Mouse (Mus musculus): ENCODE measurements around the gene H2-D1. TPM values are rescaled to one million over a fixed set of nuclear protein-coding genes. Genes with fewer than 3 reads are reported as not detected.
"Not testable (repeated sequence)": the region's sequence is repeated elsewhere in the genome, so short reads cannot be mapped to it uniquely, and the experiment has no call there.

Gene H2-D1
- polyA plus RNA-seq, 1 experiment from 2014 or later = 82.0 TPM

DNA sequence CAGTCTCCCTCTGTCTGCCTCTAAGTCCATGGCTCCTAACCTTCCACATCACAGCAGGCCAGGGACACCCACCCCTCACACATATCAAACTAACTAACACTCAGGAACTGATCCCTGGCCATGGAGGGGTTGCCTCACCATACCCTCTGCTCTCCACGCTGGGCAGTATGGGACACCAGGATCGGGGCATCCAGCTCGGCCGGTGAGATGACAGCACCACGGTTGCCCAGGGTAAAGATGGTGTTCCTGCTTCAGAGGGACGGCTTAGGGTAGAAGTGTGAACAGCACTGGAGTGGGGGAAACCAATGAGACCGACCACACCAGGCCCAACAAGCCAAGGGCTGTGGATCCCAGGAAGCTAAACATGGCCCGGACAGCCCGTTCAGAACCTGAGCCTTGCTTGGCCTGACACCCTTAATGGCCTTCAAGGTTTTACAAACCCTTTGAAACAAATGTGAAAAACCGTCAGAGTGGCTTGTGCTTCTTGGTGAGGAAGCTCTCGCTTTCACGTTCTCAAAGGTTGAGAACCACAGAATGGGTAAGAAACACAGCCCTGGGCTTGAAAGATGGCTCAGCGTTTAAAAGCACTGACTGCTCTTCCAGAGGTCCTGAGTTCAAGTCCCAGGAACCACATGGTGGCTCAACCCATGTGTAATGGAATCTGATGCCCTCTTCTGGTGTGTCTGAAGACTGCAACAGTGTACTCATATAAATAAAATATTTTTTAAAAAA, 16.6 kb downstream of the H2-D1 start:
- Histone ChIP-seq H3K4me2 (replicated peaks) (no peak overlapping the region), H3K9me3 (replicated peaks) (no peaks in the 10 kb centered on the region), H3K27ac (replicated peaks) (no peak overlapping the region), H3K4me3 (replicated peaks) (no peak overlapping the region), H3K4me1 (no peaks in the 10 kb centered on the region), H3K9ac (no peak overlapping the region), H3K27me3 (peaks cover 23% of the 10 kb centered on the region), H3K36me3 (no peaks in the 10 kb centered on the region)
- ATAC-seq (ENCODE audit: insufficient number of reproducible peaks, low FRiP score, low TSS enrichment, low read depth) = no peak
- 84% methylated on average over 13 of the region's 13 CpGs for WGBS

- Histone ChIP-seq H3K4me2 (replicated peaks) (no peak overlapping the region), H3K27me3 (peaks cover 19% of the 10 kb centered on the region), H3K4me1 (no peaks in the 10 kb centered on the region), H3K9ac (no peak overlapping the region), H3K36me3 (no peaks in the 10 kb centered on the region), H3K4me3 (replicated peaks) (no peak overlapping the region), H3K9me3 (replicated peaks) (no peaks in the 10 kb centered on the region), H3K27ac (replicated peaks) (no peak overlapping the region)
- 63% methylated on average over 3 of the region's 3 CpGs for WGBS
- no peak for ATAC-seq (ENCODE audit: insufficient number of reproducible peaks, low FRiP score, low TSS enrichment, low read depth)
Measured at GRCm38 (mm10) chr17:35280276-35280675, 17.7 kb downstream of the H2-D1 start.

DNA sequence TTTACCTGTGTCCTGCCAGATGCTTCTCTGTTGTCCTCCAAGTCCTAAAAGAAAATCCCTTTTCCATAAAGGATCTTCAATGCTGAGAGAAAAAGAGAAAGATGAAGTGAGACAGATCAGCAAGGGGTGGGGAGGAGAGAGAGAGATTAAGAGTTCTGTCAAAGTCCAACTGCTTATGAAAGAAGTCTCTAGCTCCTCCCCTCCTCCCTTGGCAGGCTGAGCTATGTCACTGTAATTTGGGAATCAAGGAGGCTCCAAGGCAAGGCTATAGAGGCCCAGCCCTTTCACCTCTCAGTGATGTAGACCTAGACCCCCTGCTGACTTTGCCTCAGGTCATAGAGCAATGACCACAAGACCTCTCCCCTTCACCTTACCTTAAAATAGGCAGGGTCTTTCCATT, 22.9 kb downstream of the H2-D1 start:
- no peaks in the 10 kb centered on the region for H3K4me1 ChIP-seq
- H3K4me3 ChIP-seq (replicated peaks) = no peak overlapping the region
- H3K27ac ChIP-seq (replicated peaks) = no peak overlapping the region
- no peak overlapping the region for H3K9ac ChIP-seq
- H3K4me2 ChIP-seq (replicated peaks) = no peak overlapping the region
- ATAC-seq (ENCODE audit: insufficient number of reproducible peaks, low FRiP score, low TSS enrichment, low read depth) = no peak
- peaks cover 3% of the 10 kb centered on the region; the same call in 1 of the 2 replicates for H3K27me3 ChIP-seq
- H3K9me3 ChIP-seq (replicated peaks) = no peaks in the 10 kb centered on the region
- H3K36me3 ChIP-seq = no peaks in the 10 kb centered on the region

DNA sequence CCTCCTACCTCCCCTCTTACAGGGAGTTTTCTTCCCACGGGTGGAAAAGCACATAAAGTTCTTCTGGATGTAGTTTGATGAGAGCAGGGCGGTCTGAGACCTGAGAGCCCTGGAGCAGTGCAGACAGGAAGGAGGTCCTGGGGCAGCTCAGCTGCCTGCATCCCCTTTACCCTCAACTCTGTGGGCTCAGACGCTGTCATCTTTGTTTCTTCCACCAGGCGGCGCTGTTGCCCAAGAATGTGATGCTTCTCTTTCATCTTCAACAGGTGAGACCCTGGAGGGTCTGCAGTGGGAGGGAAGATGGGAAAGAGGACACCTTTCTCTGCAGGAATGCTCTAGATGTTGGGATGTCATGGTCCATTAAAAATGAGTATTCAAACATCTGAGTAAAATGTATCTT, 33.3 kb downstream of the H2-D1 start:
- ATAC-seq (ENCODE audit: insufficient number of reproducible peaks, low FRiP score, low TSS enrichment, low read depth); H3K9ac ChIP-seq; H3K4me1 ChIP-seq; H3K4me3 ChIP-seq (replicated peaks); H3K9me3 ChIP-seq (replicated peaks); H3K27ac ChIP-seq (replicated peaks); H3K4me2 ChIP-seq (replicated peaks); H3K36me3 ChIP-seq; H3K27me3 ChIP-seq: not testable (repeated sequence)
- 1% methylated on average over 5 of the region's 5 CpGs for WGBS

DNA sequence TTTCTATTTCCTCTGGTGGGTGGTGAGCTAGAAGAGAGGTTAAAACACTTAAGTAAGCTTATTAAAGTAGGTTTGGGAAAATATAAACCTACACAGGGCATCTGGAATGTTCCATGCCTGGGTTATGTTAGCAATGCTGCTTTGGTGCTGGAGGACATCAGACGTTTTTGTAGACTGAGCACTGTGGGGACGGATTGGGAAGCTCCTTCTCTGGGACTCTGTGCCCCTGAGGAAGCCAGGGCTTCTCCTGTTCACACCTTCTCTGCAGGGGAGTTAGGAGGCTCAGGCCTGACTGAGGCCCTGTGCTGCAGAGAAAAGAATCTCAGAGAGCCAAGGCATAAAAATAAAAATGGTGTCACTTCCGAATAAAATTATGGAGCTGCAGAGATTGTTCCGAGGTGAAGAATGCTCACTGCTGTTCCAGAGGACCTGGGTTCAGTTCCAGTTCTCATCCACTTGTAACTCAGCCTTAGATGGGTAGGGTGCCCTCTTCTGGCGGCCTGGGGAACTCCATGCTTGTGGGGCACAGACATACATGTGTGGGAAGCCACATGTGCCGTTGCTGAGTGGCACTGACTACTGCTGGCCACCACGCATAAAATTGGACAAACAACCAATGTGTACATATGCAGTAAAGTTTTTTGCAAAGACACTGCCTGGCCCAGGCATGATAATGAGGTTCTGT, 37.9 kb downstream of the H2-D1 start:
- not testable (repeated sequence) for H3K4me3 ChIP-seq (replicated peaks); H3K9me3 ChIP-seq (replicated peaks); ATAC-seq (ENCODE audit: insufficient number of reproducible peaks, low FRiP score, low TSS enrichment, low read depth); H3K9ac ChIP-seq; H3K27me3 ChIP-seq; H3K4me1 ChIP-seq; H3K36me3 ChIP-seq; H3K27ac ChIP-seq (replicated peaks); H3K4me2 ChIP-seq (replicated peaks)
- 83% methylated on average over 7 of the region's 7 CpGs for WGBS

GRCm38 (mm10) chr17:35301645-35302258, 39.2 kb downstream of the H2-D1 start:
- WGBS = 24% methylated on average over 13 of the region's 13 CpGs
- Histone ChIP-seq H3K9ac (no peak overlapping the region), H3K4me3 (replicated peaks) (no peak overlapping the region), H3K27ac (replicated peaks) (no peak overlapping the region), H3K4me2 (replicated peaks) (no peak overlapping the region), H3K9me3 (replicated peaks) (no peaks in the 10 kb centered on the region), H3K36me3 (no peaks in the 10 kb centered on the region), H3K27me3 (no peaks in the 10 kb centered on the region), H3K4me1 (no peaks in the 10 kb centered on the region)
- peak; percentile 47; the same call in 1 of the 2 replicates for ATAC-seq (ENCODE audit: insufficient number of reproducible peaks, low FRiP score, low TSS enrichment, low read depth)

- Histone ChIP-seq H3K27ac (replicated peaks) (no peak overlapping the region), H3K4me2 (replicated peaks) (no peak overlapping the region), H3K27me3 (0 out of 2 replicates have a peak, but pooled peaks cover 5% of the 10 kb centered on the region), H3K9ac (no peak overlapping the region), H3K4me1 (no peaks in the 10 kb centered on the region), H3K9me3 (replicated peaks) (no peaks in the 10 kb centered on the region), H3K36me3 (no peaks in the 10 kb centered on the region), H3K4me3 (replicated peaks) (no peak overlapping the region)
- WGBS = 86% methylated on average over 2 of the region's 2 CpGs
- ATAC-seq (ENCODE audit: insufficient number of reproducible peaks, low FRiP score, low TSS enrichment, low read depth) = no peak
Measured at GRCm38 (mm10) chr17:35303271-35303670, 40.7 kb downstream of the H2-D1 start.

- Histone ChIP-seq H3K4me2 (replicated peaks) (no peak overlapping the region), H3K27ac (replicated peaks) (no peak overlapping the region), H3K36me3 (no peaks in the 10 kb centered on the region), H3K9me3 (replicated peaks) (no peaks in the 10 kb centered on the region), H3K4me1 (no peaks in the 10 kb centered on the region), H3K4me3 (replicated peaks) (no peak overlapping the region), H3K27me3 (0 out of 2 replicates have a peak, but pooled peaks cover 8% of the 10 kb centered on the region), H3K9ac (no peak overlapping the region)
- ATAC-seq (ENCODE audit: insufficient number of reproducible peaks, low FRiP score, low TSS enrichment, low read depth) = no peak
- 77% methylated on average over 10 of the region's 10 CpGs for WGBS
Measured at GRCm38 (mm10) chr17:35303756-35304350, 41.3 kb downstream of the H2-D1 start.

DNA sequence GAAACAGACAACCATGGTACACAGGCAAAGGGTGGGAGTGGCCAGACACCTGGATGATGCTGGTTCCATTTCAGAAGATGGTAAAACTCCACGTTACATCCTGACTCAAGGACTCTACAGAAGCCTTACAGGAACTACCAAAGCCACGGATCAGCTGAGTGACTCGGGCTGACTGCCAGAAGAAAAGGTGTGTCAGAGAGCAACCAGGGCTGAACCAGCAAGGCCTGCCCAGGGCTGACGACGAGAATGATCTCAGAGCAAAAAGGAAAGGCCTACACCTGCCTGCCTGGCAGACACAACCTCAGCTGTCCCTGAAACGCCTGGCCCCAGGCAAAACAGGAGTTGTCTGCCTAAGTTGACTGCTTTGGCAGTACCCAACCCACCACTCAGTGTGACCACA, 41.9 kb downstream of the H2-D1 start:
- Histone ChIP-seq H3K9me3 (replicated peaks) (no peaks in the 10 kb centered on the region), H3K36me3 (no peaks in the 10 kb centered on the region), H3K27me3 (0 out of 2 replicates have a peak, but pooled peaks cover 12% of the 10 kb centered on the region), H3K4me2 (replicated peaks) (no peak overlapping the region), H3K4me1 (no peaks in the 10 kb centered on the region), H3K9ac (no peak overlapping the region), H3K4me3 (replicated peaks) (no peak overlapping the region), H3K27ac (replicated peaks) (no peak overlapping the region)
- ATAC-seq (ENCODE audit: insufficient number of reproducible peaks, low FRiP score, low TSS enrichment, low read depth) = no peak
- WGBS = 50% methylated on average over 6 of the region's 6 CpGs

- not testable (repeated sequence) for H3K27ac ChIP-seq (replicated peaks); H3K4me2 ChIP-seq (replicated peaks); H3K36me3 ChIP-seq; H3K9ac ChIP-seq; H3K9me3 ChIP-seq (replicated peaks); H3K4me3 ChIP-seq (replicated peaks); ATAC-seq (ENCODE audit: insufficient number of reproducible peaks, low FRiP score, low TSS enrichment, low read depth); H3K4me1 ChIP-seq
- H3K27me3 ChIP-seq = 0 out of 2 replicates have a peak, but pooled peaks cover 12% of the 10 kb centered on the region
- whole genome bisulfite sequencing = 70% methylated on average over 8 of the region's 8 CpGs
Measured at GRCm38 (mm10) chr17:35304921-35305320, 42.4 kb downstream of the H2-D1 start.

Data from embryonic facial prominence, embryonic 15.5 days (tissue).